Mouse (Mus musculus): ENCODE measurements around the gene Rdh16f1. TPM values are rescaled to one million over a fixed set of nuclear protein-coding genes. Genes with fewer than 3 reads are reported as not detected.
A peak's percentile ranks its signal among the peaks of the same experiment; 100 is the strongest.

Rdh16f1 gene
- not detected in 2 replicates for polyA plus RNA-seq (2016; fragmentation: Nextera tagmentation; extraction: Ambion mirVana)

DNA sequence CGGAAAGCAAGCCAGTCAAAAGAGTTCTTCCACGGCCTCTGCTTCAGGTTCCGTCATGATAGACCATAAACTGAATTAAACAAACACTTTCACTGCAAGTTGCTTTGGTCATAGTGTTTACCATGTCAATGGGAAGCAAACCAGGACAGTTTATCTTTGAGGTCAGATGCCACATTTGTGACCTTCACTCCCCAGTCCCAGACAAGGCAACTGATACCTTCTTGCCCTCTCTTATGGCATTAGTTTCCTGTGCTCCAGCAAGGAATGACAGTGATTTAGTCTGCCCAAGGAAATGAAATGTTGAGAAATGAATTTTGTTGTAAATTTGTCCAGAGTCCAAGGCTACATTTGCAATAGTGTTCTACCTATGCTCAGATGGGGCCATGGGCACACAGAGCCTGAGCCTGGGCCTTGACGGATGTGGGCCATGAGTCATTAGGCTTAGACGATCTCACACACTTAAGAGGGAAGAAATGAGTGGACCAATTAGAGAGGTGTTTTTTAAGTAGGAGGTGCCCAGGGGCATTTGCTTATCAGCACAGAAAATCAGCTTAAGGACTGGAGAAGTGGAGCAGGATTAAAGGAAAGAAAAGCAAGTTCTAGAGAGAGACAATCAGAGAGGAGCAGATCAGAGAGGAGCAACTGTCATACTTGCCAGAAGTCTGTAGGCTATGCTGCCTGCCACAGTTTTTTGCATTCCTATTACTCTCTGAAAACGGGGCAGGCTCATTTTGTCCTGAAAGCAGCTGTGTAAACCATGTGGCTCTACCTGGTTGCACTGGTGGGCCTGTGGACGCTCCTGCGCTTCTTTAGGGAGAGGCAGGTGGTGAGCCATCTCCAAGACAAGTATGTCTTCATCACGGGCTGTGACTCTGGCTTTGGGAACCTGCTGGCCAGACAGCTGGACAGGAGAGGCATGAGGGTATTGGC, at the start of gene Rdh16f1, which contains the start of gene Rdh1:
Gene Rdh16f1 (plus strand): TSS at position 607 of the 930 bp plus-strand sequence.
Gene Rdh1 (plus strand): TSS at position 541 of the 930 bp plus-strand sequence.
- Histone ChIP-seq H3K9me3 (no peaks in the 10 kb centered on the region), H3K36me3 (replicated peaks) (no peaks in the 10 kb centered on the region), H3K4me1 (0 out of 2 replicates have a peak, but pooled peaks cover 6% of the 10 kb centered on the region), H3K4me3 (no peak within 1 kb of the TSS), H3K27me3 (ENCODE audit: poor library complexity, severe bottlenecking) (no peaks in the 10 kb centered on the region), H3K27ac (no peak within 1 kb of the TSS)
- 78% methylated on average over 9 of the region's 9 CpGs for WGBS
- no peak for DNase-seq (ENCODE audit: extremely low spot score, low spot score)

DNA sequence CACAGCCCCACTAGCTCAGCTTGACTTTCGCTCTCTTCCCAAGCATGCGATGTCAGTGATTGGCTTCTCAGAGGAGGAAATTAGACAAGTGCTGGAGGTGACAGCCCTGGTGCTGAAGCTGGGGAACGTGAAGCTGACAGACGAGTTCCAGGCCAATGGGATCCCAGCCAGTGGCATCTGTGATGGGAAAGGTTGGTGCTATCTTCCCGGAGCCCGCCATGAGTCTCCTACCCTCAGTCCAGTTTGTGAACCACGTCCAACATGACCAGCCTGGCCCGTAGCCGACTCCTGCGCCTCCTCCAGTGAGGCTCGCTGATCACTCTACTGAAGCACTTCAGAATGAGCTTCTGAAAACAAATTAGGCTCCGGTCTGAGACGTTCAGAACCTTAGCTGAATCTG, 49.3 kb upstream of the Rdh16f1 start:
- peaks cover 8% of the 10 kb centered on the region for H3K4me1 ChIP-seq
- no peaks in the 10 kb centered on the region for H3K36me3 ChIP-seq (replicated peaks)
- no peak overlapping the region for H3K4me3 ChIP-seq
- H3K27ac ChIP-seq, result no peak overlapping the region
- DNase-seq (ENCODE audit: extremely low spot score, low spot score), result no peak
- no peaks in the 10 kb centered on the region for H3K9me3 ChIP-seq
- WGBS, result 84% methylated on average over 13 of the region's 13 CpGs
- no peaks in the 10 kb centered on the region for H3K27me3 ChIP-seq (ENCODE audit: poor library complexity, severe bottlenecking)

DNA sequence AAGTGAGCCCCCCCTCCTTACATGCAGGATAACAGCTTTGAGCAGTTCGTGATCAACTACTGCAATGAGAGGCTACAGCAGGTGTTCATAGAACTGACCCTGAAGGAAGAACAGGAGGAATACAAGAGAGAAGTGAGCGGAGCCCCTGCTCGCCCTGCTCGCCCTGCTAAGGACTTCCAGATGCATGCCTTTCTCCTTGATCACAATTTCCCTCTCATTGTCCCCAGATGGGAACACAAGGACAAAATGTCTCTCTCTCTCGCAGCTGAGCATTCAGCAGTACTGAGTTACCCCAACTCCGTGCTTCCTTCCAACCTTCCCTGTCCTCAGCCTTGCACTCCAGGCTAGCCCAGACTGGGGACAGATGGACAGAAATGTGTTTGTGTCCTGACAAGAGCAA, 46.9 kb upstream of the Rdh16f1 start:
- Histone ChIP-seq H3K4me3 (no peak overlapping the region), H3K9me3 (no peaks in the 10 kb centered on the region), H3K27me3 (ENCODE audit: poor library complexity, severe bottlenecking) (peaks cover 5% of the 10 kb centered on the region; the same call in 1 of the 2 replicates), H3K36me3 (replicated peaks) (peaks cover 5% of the 10 kb centered on the region), H3K27ac (no peak overlapping the region), H3K4me1 (peaks cover 14% of the 10 kb centered on the region)
- no peak for DNase-seq (ENCODE audit: extremely low spot score, low spot score)
- WGBS, result 67% methylated on average over 6 of the region's 6 CpGs

DNA sequence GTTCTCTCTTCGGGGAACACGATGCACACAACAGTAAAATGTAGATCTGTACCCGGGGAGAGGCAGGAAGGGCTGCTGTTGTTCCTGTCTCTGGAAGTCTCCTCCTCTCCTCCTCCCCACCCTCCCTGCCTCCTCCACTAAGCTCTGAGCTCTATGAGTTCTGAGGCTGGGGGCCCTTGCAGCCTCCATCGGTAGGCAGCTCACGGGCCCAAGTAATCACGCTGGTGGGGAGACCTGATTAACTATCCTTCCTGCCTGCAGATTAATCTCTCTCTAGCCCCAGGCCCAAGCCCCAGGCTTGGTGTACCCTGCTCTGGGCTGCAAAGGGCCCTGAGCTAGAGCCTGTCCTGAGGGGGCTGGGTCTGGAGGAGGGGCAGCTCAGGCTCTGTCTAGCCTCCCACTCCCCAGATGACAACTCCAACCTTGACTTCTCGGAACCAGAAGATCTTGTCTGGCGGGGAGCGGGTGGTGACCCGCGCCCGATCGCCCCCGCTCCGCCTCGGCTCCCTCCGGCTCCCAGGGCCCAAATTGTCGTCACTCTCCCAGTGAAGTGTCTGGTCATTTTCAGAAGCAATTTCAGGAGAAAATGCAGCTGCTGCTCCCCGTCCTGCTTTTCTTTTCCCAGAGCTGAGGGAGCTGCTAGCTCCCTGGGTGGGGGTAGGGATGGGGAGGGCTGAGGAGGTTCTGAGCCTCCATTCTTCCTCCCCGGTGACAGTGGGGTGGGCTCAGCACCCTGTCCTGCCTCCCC, 37.7 kb upstream of the Rdh16f1 start:
- Histone ChIP-seq H3K27ac (peak overlapping the region; percentile 53), H3K4me1 (peaks cover 49% of the 10 kb centered on the region), H3K27me3 (ENCODE audit: poor library complexity, severe bottlenecking) (peaks cover 88% of the 10 kb centered on the region), H3K9me3 (no peaks in the 10 kb centered on the region), H3K36me3 (replicated peaks) (no peaks in the 10 kb centered on the region), H3K4me3 (peak overlapping the region; percentile 33)
- DNase-seq (ENCODE audit: extremely low spot score, low spot score), result no peak
- 13% methylated on average over 20 of the region's 20 CpGs for WGBS

DNA sequence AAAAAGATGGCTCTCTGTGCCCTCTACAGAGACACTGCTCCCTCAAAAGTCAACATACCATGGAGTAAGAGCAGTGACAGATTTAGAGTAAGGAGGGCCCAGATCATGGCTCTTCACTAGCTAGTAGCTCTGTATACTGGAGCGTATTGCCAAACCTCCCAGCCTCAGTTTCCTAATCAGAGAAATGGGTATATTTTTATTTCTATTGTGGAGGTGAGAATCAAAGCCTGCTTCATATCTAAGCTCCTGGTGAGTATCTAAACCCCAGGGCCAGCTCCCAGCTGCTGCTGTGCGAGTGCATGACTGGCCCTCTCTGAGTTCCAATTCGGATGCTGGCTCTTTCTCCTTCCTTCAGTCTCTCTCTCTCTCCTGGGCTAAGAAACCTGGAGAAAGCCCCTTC, 35.4 kb upstream of the Rdh16f1 start, which contains the start of gene Tac2:
Gene Tac2 (plus strand): TSS at position 301 of the 400 bp plus-strand sequence.
- Histone ChIP-seq H3K4me1 (peaks cover 31% of the 10 kb centered on the region), H3K4me3 (no peak within 1 kb of the TSS), H3K27ac (no peak within 1 kb of the TSS), H3K36me3 (replicated peaks) (no peaks in the 10 kb centered on the region), H3K27me3 (ENCODE audit: poor library complexity, severe bottlenecking) (peaks cover 97% of the 10 kb centered on the region), H3K9me3 (no peaks in the 10 kb centered on the region)
- no peak for DNase-seq (ENCODE audit: extremely low spot score, low spot score)
- 79% methylated on average over 3 of the region's 3 CpGs for WGBS

DNA sequence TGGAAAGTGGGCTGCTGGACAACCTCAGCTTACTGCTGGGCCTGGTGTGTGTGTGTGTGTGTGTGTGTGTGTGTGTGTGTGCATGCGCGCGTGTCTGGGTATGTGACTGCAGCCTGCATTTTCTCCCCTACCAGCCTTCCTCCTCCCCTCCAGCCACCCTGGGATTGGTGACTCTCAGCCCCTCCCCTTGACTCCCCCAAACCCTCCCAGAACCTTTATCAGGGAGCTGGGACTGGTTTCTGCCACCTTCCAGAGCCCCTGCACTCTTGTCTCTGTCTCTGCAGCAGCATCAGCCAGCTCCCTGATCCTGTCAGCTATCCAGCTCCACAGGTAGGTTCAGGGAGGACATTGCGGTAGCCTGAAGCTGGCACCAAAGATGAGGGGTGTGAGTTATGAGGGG, 34.5 kb upstream of the Rdh16f1 start:
- Histone ChIP-seq H3K27me3 (ENCODE audit: poor library complexity, severe bottlenecking) (peaks cover 97% of the 10 kb centered on the region), H3K9me3 (no peaks in the 10 kb centered on the region), H3K4me1 (peaks cover 36% of the 10 kb centered on the region), H3K4me3 (no peak overlapping the region), H3K27ac (no peak overlapping the region), H3K36me3 (replicated peaks) (no peaks in the 10 kb centered on the region)
- DNase-seq (ENCODE audit: extremely low spot score, low spot score), result no peak
- WGBS, result 82% methylated on average over 4 of the region's 4 CpGs

DNA sequence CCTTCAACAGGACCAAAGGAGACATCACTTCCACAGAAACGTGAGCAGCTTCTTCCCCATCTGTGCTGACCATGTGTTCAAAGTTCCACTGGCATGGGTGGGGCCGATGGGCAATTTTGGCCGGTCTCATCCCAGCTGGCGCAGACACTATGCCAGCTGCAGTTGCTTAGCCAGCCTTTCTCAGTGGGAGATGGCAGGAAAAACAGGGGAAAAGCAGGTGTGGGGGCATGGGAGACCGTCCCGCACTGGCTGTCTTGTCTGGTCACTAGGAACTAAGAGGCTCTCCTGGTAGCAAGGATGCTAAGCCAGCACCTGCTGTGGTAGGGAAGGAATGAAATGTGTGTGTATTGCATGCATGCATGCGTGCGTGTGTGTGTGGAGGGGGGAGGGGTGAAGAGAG, 31.1 kb upstream of the Rdh16f1 start:
- H3K4me3 ChIP-seq, result no peak overlapping the region
- DNase-seq (ENCODE audit: extremely low spot score, low spot score), result no peak
- no peak overlapping the region for H3K27ac ChIP-seq
- no peaks in the 10 kb centered on the region for H3K36me3 ChIP-seq (replicated peaks)
- WGBS, result 84% methylated on average over 8 of the region's 8 CpGs
- peaks cover 20% of the 10 kb centered on the region for H3K4me1 ChIP-seq
- no peaks in the 10 kb centered on the region for H3K9me3 ChIP-seq
- H3K27me3 ChIP-seq (ENCODE audit: poor library complexity, severe bottlenecking), result peaks cover 97% of the 10 kb centered on the region

DNA sequence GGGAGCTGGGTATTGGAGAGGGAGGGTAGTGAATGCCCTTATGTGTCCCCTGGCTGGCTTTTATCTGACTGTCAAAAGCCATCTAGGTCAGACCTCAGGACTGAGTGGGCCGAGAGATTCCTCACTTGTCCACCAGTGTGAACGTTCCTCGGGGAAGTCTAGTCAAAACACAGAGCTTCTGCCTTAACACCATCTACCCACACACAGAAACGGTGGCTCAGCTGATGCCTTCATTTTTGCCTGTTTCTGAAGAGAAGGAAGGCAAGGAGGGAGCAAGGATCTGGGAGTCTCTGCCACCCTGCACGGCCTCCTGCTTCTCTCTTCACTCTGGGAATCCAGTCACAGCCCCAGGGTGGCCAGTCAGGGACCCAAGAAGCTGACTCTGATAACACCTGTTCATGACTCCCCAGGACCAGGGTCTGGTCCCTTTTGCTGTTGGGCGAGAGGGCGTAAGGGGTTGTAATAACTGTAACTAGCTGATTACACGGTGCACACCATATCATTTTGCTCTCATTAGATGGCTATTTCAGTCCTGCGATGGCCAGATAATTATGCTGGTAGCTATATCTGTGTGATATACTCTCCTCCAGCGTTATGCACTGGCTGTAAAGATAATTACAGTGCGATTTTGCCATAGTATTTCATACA, 29.2 kb upstream of the Rdh16f1 start:
- H3K4me1 ChIP-seq, result peaks cover 24% of the 10 kb centered on the region
- no peak for DNase-seq (ENCODE audit: extremely low spot score, low spot score)
- H3K27me3 ChIP-seq (ENCODE audit: poor library complexity, severe bottlenecking), result peaks cover 93% of the 10 kb centered on the region
- H3K36me3 ChIP-seq (replicated peaks), result no peaks in the 10 kb centered on the region
- H3K27ac ChIP-seq, result no peak overlapping the region
- no peak overlapping the region for H3K4me3 ChIP-seq
- H3K9me3 ChIP-seq, result peaks cover 5% of the 10 kb centered on the region; the same call in 1 of the 2 replicates
- WGBS, result 65% methylated on average over 11 of the region's 11 CpGs

DNA sequence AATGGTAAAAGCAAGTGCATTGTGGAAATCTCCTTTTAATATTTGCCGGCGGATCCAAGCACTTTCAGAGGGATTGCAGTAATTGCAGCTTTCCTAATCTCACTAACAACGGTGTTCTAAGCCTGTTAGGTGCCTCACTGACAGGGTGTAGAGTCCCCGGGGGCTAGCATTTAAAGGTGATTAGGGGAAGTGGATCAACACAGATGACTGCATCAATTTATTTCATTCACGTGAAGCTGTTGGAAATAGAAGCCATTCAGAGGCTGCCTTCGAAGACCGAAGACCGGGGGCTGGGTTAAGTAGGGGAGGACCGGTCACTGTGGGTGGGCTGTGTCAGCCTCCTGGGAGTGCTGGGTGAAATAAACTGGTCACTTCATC, 28.7 kb upstream of the Rdh16f1 start:
- peaks cover 24% of the 10 kb centered on the region for H3K4me1 ChIP-seq
- H3K9me3 ChIP-seq, result peaks cover 5% of the 10 kb centered on the region; the same call in 1 of the 2 replicates
- DNase-seq (ENCODE audit: extremely low spot score, low spot score), result no peak
- WGBS, result 23% methylated on average over 9 of the region's 9 CpGs
- no peak overlapping the region for H3K4me3 ChIP-seq
- no peak overlapping the region for H3K27ac ChIP-seq
- H3K27me3 ChIP-seq (ENCODE audit: poor library complexity, severe bottlenecking), result peaks cover 89% of the 10 kb centered on the region
- H3K36me3 ChIP-seq (replicated peaks), result no peaks in the 10 kb centered on the region

DNA sequence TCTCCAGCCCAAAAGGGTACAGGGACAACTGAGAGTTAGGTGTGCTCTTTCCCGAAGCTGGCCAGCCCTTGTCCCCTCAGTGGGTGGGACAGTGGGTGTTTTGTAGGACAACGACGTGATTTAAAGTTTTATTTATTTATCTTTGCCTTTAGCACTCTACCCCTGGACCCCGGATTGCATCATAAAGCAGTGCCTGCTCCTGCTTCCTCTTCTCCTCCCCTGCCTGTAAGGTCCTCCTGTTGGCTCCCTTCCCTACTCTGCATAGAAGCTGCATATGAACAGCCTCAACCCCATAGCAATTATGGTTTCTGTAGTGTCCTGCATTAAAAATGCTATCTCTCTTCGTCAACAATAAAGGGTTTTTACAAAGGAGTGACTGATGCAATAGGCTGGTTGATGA, 28.2 kb upstream of the Rdh16f1 start:
- no peak overlapping the region for H3K4me3 ChIP-seq
- H3K9me3 ChIP-seq, result peaks cover 5% of the 10 kb centered on the region; the same call in 1 of the 2 replicates
- H3K27me3 ChIP-seq (ENCODE audit: poor library complexity, severe bottlenecking), result peaks cover 87% of the 10 kb centered on the region
- H3K4me1 ChIP-seq, result peaks cover 24% of the 10 kb centered on the region
- no peak for DNase-seq (ENCODE audit: extremely low spot score, low spot score)
- no peaks in the 10 kb centered on the region for H3K36me3 ChIP-seq (replicated peaks)
- 48% methylated on average over 5 of the region's 5 CpGs for WGBS
- H3K27ac ChIP-seq, result no peak overlapping the region

DNA sequence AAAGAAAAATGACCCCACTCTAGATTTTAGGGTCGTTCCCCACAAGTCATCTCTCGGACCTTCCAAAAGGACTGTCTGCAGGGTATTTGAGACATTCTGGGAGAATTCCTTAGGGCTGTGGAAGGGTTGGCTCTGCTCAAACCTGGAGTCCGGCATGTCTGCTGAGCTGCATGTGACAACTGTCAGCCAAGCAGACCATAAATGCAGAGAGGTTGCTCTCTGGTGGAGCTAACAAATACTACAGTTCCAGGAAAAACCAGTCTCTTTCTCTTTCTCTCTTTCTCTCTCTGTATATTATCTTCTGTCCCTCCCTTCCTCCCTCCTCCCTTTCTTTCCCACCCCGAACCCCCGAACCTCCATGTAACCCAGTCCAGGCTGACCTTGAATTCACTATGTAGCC, 25.2 kb upstream of the Rdh16f1 start:
- H3K27ac ChIP-seq, result no peak overlapping the region
- peaks cover 59% of the 10 kb centered on the region for H3K27me3 ChIP-seq (ENCODE audit: poor library complexity, severe bottlenecking)
- H3K4me1 ChIP-seq, result peaks cover 29% of the 10 kb centered on the region
- H3K9me3 ChIP-seq, result peaks cover 5% of the 10 kb centered on the region; the same call in 1 of the 2 replicates
- 58% methylated on average over 5 of the region's 5 CpGs for WGBS
- H3K36me3 ChIP-seq (replicated peaks), result no peaks in the 10 kb centered on the region
- DNase-seq (ENCODE audit: extremely low spot score, low spot score), result no peak
- no peak overlapping the region for H3K4me3 ChIP-seq

DNA sequence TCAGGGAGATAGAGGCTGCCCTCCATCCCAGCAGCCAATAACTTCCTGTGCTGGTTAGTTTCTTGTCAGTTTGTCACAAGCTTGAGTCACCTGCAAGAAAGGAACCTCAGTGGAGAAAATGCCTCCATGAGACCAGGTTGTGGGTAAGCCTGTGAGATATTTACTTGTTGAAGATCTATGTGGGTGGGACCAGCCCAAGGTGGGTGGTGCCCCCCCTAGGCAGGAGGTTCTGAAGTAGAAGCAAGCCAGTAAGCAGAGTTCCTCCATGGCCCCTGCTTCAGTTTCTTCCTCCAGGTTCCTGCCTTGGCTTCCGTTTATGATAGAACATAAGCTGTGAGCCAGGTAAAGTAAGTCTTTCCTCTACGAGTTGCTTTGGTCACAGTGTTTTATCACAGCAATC, 23.3 kb upstream of the Rdh16f1 start:
- Histone ChIP-seq H3K4me1 (peaks cover 25% of the 10 kb centered on the region), H3K27me3 (ENCODE audit: poor library complexity, severe bottlenecking) (peaks cover 41% of the 10 kb centered on the region), H3K27ac (no peak overlapping the region), H3K9me3 (peaks cover 5% of the 10 kb centered on the region; the same call in 1 of the 2 replicates), H3K4me3 (no peak overlapping the region), H3K36me3 (replicated peaks) (peaks cover 4% of the 10 kb centered on the region)
- whole genome bisulfite sequencing, result 79% methylated on average over 2 of the region's 2 CpGs
- DNase-seq (ENCODE audit: extremely low spot score, low spot score), result no peak

Data from forebrain, embryonic 10.5 days (tissue).